Mouse (Mus musculus): Measurements from ENCODE around the gene Gabrr2. TPM values are rescaled to one million over a fixed set of nuclear protein-coding genes. Genes with fewer than 3 reads are reported as not detected.

The Gabrr2 gene
- total and polyA plus RNA-seq, 2 experiments from 2014 or later: 0.15 TPM; not detected in 1

- peak within 1 kb of the TSS; percentile 53 for H3K4me2 ChIP-seq (ENCODE audit: low read depth, low read length, poor library complexity, severe bottlenecking)
- 0% methylated on average over 100 of the region's 123 CpGs for WGBS
- H3K4me3 ChIP-seq (ENCODE audit: low read depth, low read length): peak within 1 kb of the TSS; percentile 93
- no peaks in the 10 kb centered on the region for H3K27me3 ChIP-seq (ENCODE audit: insufficient read depth, low read length)
- ATAC-seq (ENCODE audit: low FRiP score): peak; percentile 95
- peak within 1 kb of the TSS; percentile 93 for H3K9ac ChIP-seq (replicated peaks; ENCODE audit: low read length, poor library complexity, severe bottlenecking)
- H3K9me3 ChIP-seq (ENCODE audit: low read length): no peaks in the 10 kb centered on the region
- DNase-seq (ENCODE audit: low spot score): peak; percentile 94
- 0 out of 2 replicates have a peak, but pooled peaks cover 4% of the 10 kb centered on the region for H3K36me3 ChIP-seq (ENCODE audit: insufficient read depth, low read length)
- H3K4me1 ChIP-seq (ENCODE audit: insufficient read depth, low read length): 0 out of 2 replicates have a peak, but pooled peaks cover 8% of the 10 kb centered on the region
- H3K27ac ChIP-seq (ENCODE audit: low read depth, low read length): peak within 1 kb of the TSS; percentile 98
- TF ChIP-seq CTCF (IDR thresholded peaks at IDR 0.05): no peak
Observed at GRCm38 (mm10) chr4:33031195-33031960, 31.4 kb upstream of the Gabrr2 start, which contains the start of gene Ube2j1. TSS of gene Ube2j1 (plus strand) at chr4:33031416.

DNA sequence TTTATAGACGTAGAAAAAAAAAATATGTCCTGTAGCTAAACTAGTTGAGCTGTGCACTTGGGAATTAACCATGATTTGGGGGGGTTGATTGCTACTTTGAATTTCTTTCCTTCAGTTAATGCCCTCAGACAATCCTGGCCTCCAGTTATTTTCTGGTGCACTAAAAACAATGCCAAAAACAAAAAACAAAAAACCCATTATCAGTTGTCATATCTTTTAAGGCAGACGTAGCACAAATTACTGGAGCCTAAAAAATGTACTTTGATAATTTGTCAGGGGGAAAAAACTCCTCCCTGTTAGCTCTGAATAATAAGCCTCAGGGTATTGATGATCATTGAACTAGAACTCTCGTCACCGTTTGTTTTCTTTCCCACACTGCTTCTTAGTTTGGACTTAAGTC is 30.8 kb upstream of the Gabrr2 start:
- Histone ChIP-seq H3K27me3 (ENCODE audit: insufficient read depth, low read length) (no peaks in the 10 kb centered on the region), H3K9me3 (ENCODE audit: low read length) (no peaks in the 10 kb centered on the region), H3K4me1 (ENCODE audit: insufficient read depth, low read length) (0 out of 2 replicates have a peak, but pooled peaks cover 8% of the 10 kb centered on the region), H3K36me3 (ENCODE audit: insufficient read depth, low read length) (0 out of 2 replicates have a peak, but pooled peaks cover 4% of the 10 kb centered on the region), H3K27ac (ENCODE audit: low read depth, low read length) (peak overlapping the region; percentile 98), H3K9ac (replicated peaks; ENCODE audit: low read length, poor library complexity, severe bottlenecking) (peak overlapping the region; percentile 93), H3K4me3 (ENCODE audit: low read depth, low read length) (peak overlapping the region; percentile 93), H3K4me2 (ENCODE audit: low read depth, low read length, poor library complexity, severe bottlenecking) (peak overlapping the region; percentile 53)
- 2% methylated on average over 4 of the region's 4 CpGs for WGBS
- DNase-seq (ENCODE audit: low spot score) (no peak), ATAC-seq (ENCODE audit: low FRiP score) (no peak)
- no peak for TF ChIP-seq CTCF (IDR thresholded peaks at IDR 0.05)

- WGBS: 88% methylated on average over 6 of the region's 6 CpGs
- ATAC-seq (ENCODE audit: low FRiP score): no peak
- 0 out of 2 replicates have a peak, but pooled peaks cover 8% of the 10 kb centered on the region for H3K4me1 ChIP-seq (ENCODE audit: insufficient read depth, low read length)
Observed at GRCm38 (mm10) chr4:33033515-33033914, 29.3 kb upstream of the Gabrr2 start.

GRCm38 (mm10) chr4:33039826-33040225 is 23.0 kb upstream of the Gabrr2 start:
- Histone ChIP-seq H3K27me3 (ENCODE audit: insufficient read depth, low read length) (no peaks in the 10 kb centered on the region), H3K36me3 (ENCODE audit: insufficient read depth, low read length) (peaks cover 32% of the 10 kb centered on the region), H3K9me3 (ENCODE audit: low read length) (no peaks in the 10 kb centered on the region), H3K4me2 (ENCODE audit: low read depth, low read length, poor library complexity, severe bottlenecking) (no peak overlapping the region), H3K9ac (replicated peaks; ENCODE audit: low read length, poor library complexity, severe bottlenecking) (no peak overlapping the region), H3K4me1 (ENCODE audit: insufficient read depth, low read length) (no peaks in the 10 kb centered on the region), H3K27ac (ENCODE audit: low read depth, low read length) (no peak overlapping the region), H3K4me3 (ENCODE audit: low read depth, low read length) (no peak overlapping the region)
- 89% methylated on average over 4 of the region's 4 CpGs for WGBS
- no peak for TF ChIP-seq CTCF (IDR thresholded peaks at IDR 0.05)
- ATAC-seq (ENCODE audit: low FRiP score) (no peak), DNase-seq (ENCODE audit: low spot score) (no peak)

More at GRCm38 (mm10) chr4:33033515-33033914, 29.3 kb upstream of the Gabrr2 start:
- Histone ChIP-seq H3K27ac (ENCODE audit: low read depth, low read length) (no peak overlapping the region), H3K9ac (replicated peaks; ENCODE audit: low read length, poor library complexity, severe bottlenecking) (no peak overlapping the region), H3K4me2 (ENCODE audit: low read depth, low read length, poor library complexity, severe bottlenecking) (no peak overlapping the region), H3K27me3 (ENCODE audit: insufficient read depth, low read length) (no peaks in the 10 kb centered on the region), H3K9me3 (ENCODE audit: low read length) (no peaks in the 10 kb centered on the region), H3K36me3 (ENCODE audit: insufficient read depth, low read length) (no peaks in the 10 kb centered on the region), H3K4me3 (ENCODE audit: low read depth, low read length) (no peak overlapping the region)
- no peak for TF ChIP-seq CTCF (IDR thresholded peaks at IDR 0.05)
- no peak for DNase-seq (ENCODE audit: low spot score)

DNA sequence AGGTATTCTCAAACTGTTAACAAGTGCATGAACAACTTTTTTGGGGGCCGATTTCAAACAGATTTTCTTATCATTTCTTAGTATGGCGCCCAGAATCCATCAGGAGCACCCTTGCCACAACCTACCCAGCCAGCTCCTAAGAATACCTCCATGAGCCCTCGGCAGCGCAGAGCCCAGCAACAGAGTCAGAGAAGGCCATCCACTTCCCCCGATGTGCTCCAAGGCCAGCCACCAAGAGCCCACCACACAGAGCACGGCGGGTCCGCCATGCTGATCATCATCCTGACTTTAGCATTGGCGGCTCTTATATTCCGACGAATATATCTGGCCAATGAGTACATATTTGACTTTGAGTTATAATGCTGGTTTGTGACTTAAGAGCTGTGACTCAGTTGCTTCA is 13.2 kb upstream of the Gabrr2 start:
- 98% methylated on average over 11 of the region's 11 CpGs for WGBS
- no peak overlapping the region for H3K27ac ChIP-seq (ENCODE audit: low read depth, low read length)
- no peaks in the 10 kb centered on the region for H3K9me3 ChIP-seq (ENCODE audit: low read length)
- H3K36me3 ChIP-seq (ENCODE audit: insufficient read depth, low read length): peaks cover 57% of the 10 kb centered on the region
- no peak overlapping the region for H3K4me3 ChIP-seq (ENCODE audit: low read depth, low read length)
- no peaks in the 10 kb centered on the region for H3K4me1 ChIP-seq (ENCODE audit: insufficient read depth, low read length)
- TF ChIP-seq CTCF (IDR thresholded peaks at IDR 0.05): no peak
- no peaks in the 10 kb centered on the region for H3K27me3 ChIP-seq (ENCODE audit: insufficient read depth, low read length)
- no peak overlapping the region for H3K4me2 ChIP-seq (ENCODE audit: low read depth, low read length, poor library complexity, severe bottlenecking)
- ATAC-seq (ENCODE audit: low FRiP score) (no peak), DNase-seq (ENCODE audit: low spot score) (no peak)
- H3K9ac ChIP-seq (replicated peaks; ENCODE audit: low read length, poor library complexity, severe bottlenecking): no peak overlapping the region

DNA sequence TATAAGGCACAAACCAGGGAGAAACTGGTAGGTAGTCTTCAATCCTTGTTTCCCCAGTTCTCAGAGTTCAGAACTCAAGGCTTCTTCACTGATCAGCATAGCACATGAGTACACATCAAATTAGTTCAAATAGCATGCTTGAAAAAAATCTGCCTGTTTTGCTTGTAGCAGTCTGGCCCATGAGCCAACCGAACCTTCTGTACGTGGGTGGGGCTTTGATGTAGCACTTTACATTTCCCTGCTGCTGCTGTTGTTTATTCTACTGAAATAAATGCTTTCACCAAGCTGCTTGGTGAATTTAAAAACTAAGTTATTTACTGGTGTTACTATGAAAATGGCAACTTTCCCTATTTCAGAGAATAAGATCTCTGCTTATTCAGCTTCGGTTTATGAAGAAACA is 10.7 kb upstream of the Gabrr2 start:
- TF ChIP-seq CTCF (IDR thresholded peaks at IDR 0.05): no peak

More for the DNA sequence above, 10.7 kb upstream of the Gabrr2 start:
- Histone ChIP-seq H3K4me1 (ENCODE audit: insufficient read depth, low read length) (no peaks in the 10 kb centered on the region), H3K27me3 (ENCODE audit: insufficient read depth, low read length) (no peaks in the 10 kb centered on the region), H3K4me2 (ENCODE audit: low read depth, low read length, poor library complexity, severe bottlenecking) (no peak overlapping the region), H3K27ac (ENCODE audit: low read depth, low read length) (no peak overlapping the region), H3K36me3 (ENCODE audit: insufficient read depth, low read length) (peaks cover 39% of the 10 kb centered on the region; the same call in 1 of the 2 replicates), H3K9ac (replicated peaks; ENCODE audit: low read length, poor library complexity, severe bottlenecking) (no peak overlapping the region), H3K4me3 (ENCODE audit: low read depth, low read length) (no peak overlapping the region), H3K9me3 (ENCODE audit: low read length) (no peaks in the 10 kb centered on the region)
- ATAC-seq (ENCODE audit: low FRiP score): no peak
- WGBS: 97% methylated on average over 3 of the region's 3 CpGs
- no peak for DNase-seq (ENCODE audit: low spot score)

All from midbrain, postnatal 0 days (tissue).